Mouse (Mus musculus) liver, embryonic 11.5 days (tissue): Measurements from ENCODE around the gene C2cd4d. TPM values are rescaled to one million over a fixed set of nuclear protein-coding genes. Genes with fewer than 3 reads are reported as not detected.

Source experiments
- ATAC-seq: fragments of 200-750 bp; cut with Nextera tagmentation; replicated peaks from 2 replicates; pipeline ENCODE4 v1.8.0; 2017; ENCODE audit warnings: moderate number of reproducible peaks, mild to moderate bottlenecking, moderate TSS enrichment, moderate library complexity; ENCODE audit not compliant: low FRiP score
- DNase-seq: peaks from one replicate; pipeline ENCODE4 v3.0.0-alpha.2; 2017; ENCODE audit warnings: low spot score
- H3K27ac ChIP-seq: fragments of 300-500 bp; sonication (generic); 2 replicates; pipeline ENCODE4 v1.5.1; 2014; ENCODE audit warnings: mild to moderate bottlenecking, low read depth, low read length, control low read depth
- H3K27me3 ChIP-seq: fragments of 300-500 bp; sonication (generic); replicated peaks from 2 replicates; pipeline ENCODE4 v1.6.1; 2014; ENCODE audit warnings: low read length, mixed read lengths; ENCODE audit not compliant: control insufficient read depth, insufficient read depth
- H3K36me3 ChIP-seq: fragments of 300-500 bp; sonication (generic); 2 replicates; pipeline ENCODE4 v1.6.1; 2014; ENCODE audit warnings: mild to moderate bottlenecking, low read length, moderate library complexity, mixed read lengths; ENCODE audit not compliant: control insufficient read depth, insufficient read depth
- H3K4me1 ChIP-seq: fragments of 300-500 bp; sonication (generic); replicated peaks from 2 replicates; pipeline ENCODE4 v1.6.1; 2014; ENCODE audit warnings: low read length, mixed read lengths; ENCODE audit not compliant: control insufficient read depth, insufficient read depth
- H3K4me2 ChIP-seq: fragments of 300-500 bp; sonication (generic); 2 replicates; pipeline ENCODE4 v1.6.1; 2014; ENCODE audit warnings: mild to moderate bottlenecking, control low read depth, moderate library complexity
- H3K4me3 ChIP-seq: fragments of 300-500 bp; sonication (generic); 2 replicates; pipeline ENCODE4 v1.5.1; 2014; ENCODE audit warnings: low read depth, low read length, control low read depth
- H3K9ac ChIP-seq: fragments of 300-500 bp; sonication (generic); 2 replicates; pipeline ENCODE4 v1.6.1; 2014; ENCODE audit warnings: low read depth, low read length, control low read depth
- H3K9me3 ChIP-seq: fragments of 300-500 bp; sonication (generic); 2 replicates; pipeline ENCODE4 v1.6.1; 2016; ENCODE audit warnings: low read length, inconsistent platforms, mixed read lengths; ENCODE audit not compliant: control insufficient read depth
- WGBS: fragments of 180-500 bp; shearing (Covaris S2); extraction: QIAGEN DNeasy Blood & Tissue Kit; methylation state at CpG from one replicate; pipeline ENCODE4 v1.1.7; 2014; 5-methylcytosine and 5-hydroxymethylcytosine counted together
- polyA plus RNA-seq: library from polyadenylated mRNA; unstranded; fragments of >200 nt; fragmentation: Nextera tagmentation; extraction: Ambion mirVana; gene quantifications from 2 replicates; pipeline ENCODE4 v1.2.1, GENCODE M21; 2014

Gene C2cd4d
- polyA plus RNA-seq, 1 experiment from 2014 or later, result not detected

- Histone ChIP-seq H3K27me3 (no peaks in the 10 kb centered on the region; the same call in 1 of the 2 replicates), H3K27ac (no peak overlapping the region), H3K4me2 (peak overlapping the region; percentile 84), H3K4me1 (peaks cover 3% of the 10 kb centered on the region), H3K9me3 (no peaks in the 10 kb centered on the region), H3K9ac (peak overlapping the region; percentile 58), H3K36me3 (no peaks in the 10 kb centered on the region), H3K4me3 (peak overlapping the region; percentile 53)
- WGBS, result 14% methylated on average over 25 of the region's 25 CpGs
- DNase-seq, result no peak
- peak; percentile 44 for ATAC-seq
These were observed 50.3 kb downstream of the C2cd4d start for GRCm38 (mm10) chr3:94412530-94412929.

GRCm38 (mm10) chr3:94413031-94413679, 50.9 kb downstream of the C2cd4d start, which contains the start of gene Tdrkh:
Tdrkh (plus strand) TSS chr3:94413273.
- H3K4me2 ChIP-seq, result peak within 1 kb of the TSS; percentile 84
- no peaks in the 10 kb centered on the region; the same call in 1 of the 2 replicates for H3K27me3 ChIP-seq
- no peaks in the 10 kb centered on the region for H3K36me3 ChIP-seq
- 13% methylated on average over 52 of the region's 52 CpGs for WGBS
- peak within 1 kb of the TSS; percentile 58 for H3K9ac ChIP-seq
- no peak within 1 kb of the TSS for H3K27ac ChIP-seq
- H3K4me3 ChIP-seq, result peak within 1 kb of the TSS; percentile 53
- H3K4me1 ChIP-seq, result peaks cover 3% of the 10 kb centered on the region
- no peaks in the 10 kb centered on the region for H3K9me3 ChIP-seq
- ATAC-seq (peak; percentile 98), DNase-seq (peak; percentile 88)

Other genes with a start within 250 kb of the C2cd4d start
- gene Gm10696, start 184.2 kb upstream of the C2cd4d start, polyA plus RNA-seq, result not detected in 2 replicates
- not detected in 2 replicates for gene Gm5286, start 165.7 kb upstream of the C2cd4d start, polyA plus RNA-seq
- not detected in 2 replicates for gene Gm4778, start 98.4 kb upstream of the C2cd4d start, polyA plus RNA-seq
- 4.7 and 6.2 TPM in 2 replicates for gene Them4, start 52.3 kb upstream of the C2cd4d start, polyA plus RNA-seq
- not detected in 2 replicates for gene Them5, start 20.3 kb upstream of the C2cd4d start, polyA plus RNA-seq
- gene Rorc, start 10.4 kb downstream of the C2cd4d start, polyA plus RNA-seq, result 0.43 and 1.0 TPM in 2 replicates
- gene Lingo4, start 36.1 kb downstream of the C2cd4d start, polyA plus RNA-seq, result 0.05 TPM in 1 of 2 replicates, not detected in the other
- gene Tdrkh, start 50.8 kb downstream of the C2cd4d start, polyA plus RNA-seq, result 10.4 and 11.4 TPM in 2 replicates
- 84.9 and 87.3 TPM in 2 replicates for gene Mrpl9, start 80.9 kb downstream of the C2cd4d start, polyA plus RNA-seq
- 0.51 and 0.53 TPM in 2 replicates for gene Oaz3, start 81.5 kb downstream of the C2cd4d start, polyA plus RNA-seq
- 2.9 and 3.8 TPM in 2 replicates for gene Celf3, start 115.9 kb downstream of the C2cd4d start, polyA plus RNA-seq
- 0.53 TPM in 1 of 2 replicates, not detected in the other for gene Riiad1, start 117.9 kb downstream of the C2cd4d start, polyA plus RNA-seq
- gene Snx27, start 220.3 kb downstream of the C2cd4d start, polyA plus RNA-seq, result 24.4 and 24.7 TPM in 2 replicates